Mouse (Mus musculus) left cerebral cortex, postnatal 10 days (tissue): ENCODE data around the gene Itpr3. TPM values are rescaled to one million over a fixed set of nuclear protein-coding genes. Genes with fewer than 3 reads are reported as not detected.

Source experiments
- DNase-seq, 2 experiments: peaks; one replicate each; pipeline ENCODE4 v3.0.0; 2021 to 2022; ENCODE audit warnings: low spot score in 2 of 2, mixed read lengths in 1 of 2; ENCODE audit errors: extremely low spot score in 1 of 2
- intact Hi-C: fragments of 180-260 bp; cut with DNase I; formaldehyde crosslinking; loops from one replicate; pipeline ENCODE4 v1.15.1; 2025
- microRNA-seq: library from miRNA; unstranded; fragments of <30 nt; microRNA quantifications from one replicate; pipeline ENCODE4 v1.2.0, GENCODE M21; 2022
- total RNA-seq, 2 experiments: library from RNA; stranded (reverse); gene quantifications; 2 replicates each; pipeline ENCODE4 v1.2.3; 2021

Gene Itpr3
- total RNA-seq, 2 experiments from 2014 or later, result 2.1 to 2.9 TPM

GRCm38 (mm10) chr17:27154256-27154655 lies 97.2 kb downstream of the Itpr3 start:
- intact Hi-C loops, result no loop called here
- no peak for DNase-seq

- intact Hi-C loops, result no loop called here
Measured at GRCm38 (mm10) chr17:27154881-27155280, 97.8 kb downstream of the Itpr3 start.

GRCm38 (mm10) chr17:27155752-27156151 lies 98.6 kb downstream of the Itpr3 start:
- intact Hi-C loops, result no loop called here

More at GRCm38 (mm10) chr17:27154881-27155280, 97.8 kb downstream of the Itpr3 start:
- DNase-seq, result no peak

GRCm38 (mm10) chr17:27158439-27158838 lies 101.3 kb downstream of the Itpr3 start:
- DNase-seq, result no peak
- intact Hi-C loops, result no loop called here

More at GRCm38 (mm10) chr17:27155752-27156151, 98.6 kb downstream of the Itpr3 start:
- no peak for DNase-seq

DNA sequence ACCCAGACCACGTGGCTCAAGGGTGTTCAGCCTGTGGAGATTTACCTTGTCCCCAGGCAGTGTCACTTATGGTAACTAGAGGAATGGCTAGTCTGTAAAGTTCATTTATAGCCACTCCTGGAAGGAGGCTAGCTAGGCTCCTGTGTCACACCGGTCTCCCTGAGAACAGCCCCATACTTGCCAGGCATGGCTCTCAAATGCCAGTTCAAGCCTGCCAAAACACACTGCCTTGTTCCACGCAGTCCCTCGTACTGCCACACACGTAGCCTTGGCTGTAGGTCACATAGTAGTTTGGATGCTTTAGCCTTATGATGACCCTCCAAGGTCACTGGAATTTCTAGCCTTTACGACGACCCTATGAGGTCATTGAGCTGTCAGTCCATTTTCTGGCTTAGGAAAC lies 102.1 kb downstream of the Itpr3 start:
- DNase-seq, result no peak

DNA sequence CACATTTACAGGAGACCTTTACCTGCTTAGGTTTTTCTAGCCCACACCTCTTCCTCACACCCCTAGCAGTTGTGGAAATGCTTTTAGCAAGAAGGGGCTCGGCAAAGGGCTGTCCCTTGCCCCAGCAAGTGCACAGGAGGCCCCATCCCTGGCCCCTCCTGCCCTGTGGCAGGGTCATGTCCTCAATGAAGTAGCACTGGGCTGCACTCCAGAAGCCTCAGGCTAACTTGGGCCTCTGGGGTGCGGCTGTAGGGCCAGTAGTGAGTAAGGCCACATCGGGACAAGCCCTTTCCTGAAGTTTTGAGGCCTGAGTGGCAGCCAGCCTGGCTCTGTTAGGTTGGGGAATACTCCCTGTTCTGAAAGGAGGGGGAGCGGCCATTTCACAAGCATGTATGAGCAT lies 103.8 kb downstream of the Itpr3 start:
- DNase-seq, result no peak
- intact Hi-C loops, result no loop called here

More for the DNA sequence above, 102.1 kb downstream of the Itpr3 start:
- intact Hi-C loops, result no loop called here

DNA sequence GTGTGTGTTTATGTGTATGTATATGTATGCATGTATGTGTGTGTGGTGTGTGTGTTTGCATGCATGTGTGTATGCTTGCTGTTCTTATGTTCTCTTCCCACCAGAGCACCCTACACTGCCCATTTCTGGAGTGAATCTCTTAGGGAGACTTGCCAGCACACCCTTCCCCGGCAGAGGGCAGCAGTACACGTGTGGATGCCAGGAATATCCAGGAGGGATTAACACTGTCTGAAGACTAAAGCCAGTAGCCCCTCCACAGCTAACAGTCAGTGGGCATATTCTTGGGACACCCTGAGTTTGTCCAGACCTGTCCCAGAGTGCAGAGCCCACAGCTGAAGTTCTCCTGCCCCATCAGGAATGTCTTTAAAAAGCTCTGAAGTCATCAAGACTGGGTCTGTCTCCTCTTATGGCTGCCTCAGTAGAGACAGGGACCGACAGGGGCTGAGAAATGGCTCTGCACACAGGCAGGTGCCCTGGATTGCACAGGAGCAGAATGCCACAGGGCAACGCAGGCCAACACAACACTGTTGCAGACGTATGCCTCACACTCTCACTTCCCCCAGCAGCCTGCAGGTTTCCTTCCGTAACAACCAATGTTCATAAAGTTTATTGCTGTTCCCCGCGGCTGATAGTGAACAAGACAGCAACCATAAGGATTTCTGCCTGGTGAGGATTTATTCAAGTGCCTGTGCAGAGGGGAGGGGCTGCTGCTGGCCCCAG lies 108.1 kb downstream of the Itpr3 start:
- DNase-seq, result peak; percentile 40 to 67
- intact Hi-C loops, result no loop called here

GRCm38 (mm10) chr17:27166901-27167300 lies 109.8 kb downstream of the Itpr3 start:
- intact Hi-C loops, result no loop called here
- no peak for DNase-seq

DNA sequence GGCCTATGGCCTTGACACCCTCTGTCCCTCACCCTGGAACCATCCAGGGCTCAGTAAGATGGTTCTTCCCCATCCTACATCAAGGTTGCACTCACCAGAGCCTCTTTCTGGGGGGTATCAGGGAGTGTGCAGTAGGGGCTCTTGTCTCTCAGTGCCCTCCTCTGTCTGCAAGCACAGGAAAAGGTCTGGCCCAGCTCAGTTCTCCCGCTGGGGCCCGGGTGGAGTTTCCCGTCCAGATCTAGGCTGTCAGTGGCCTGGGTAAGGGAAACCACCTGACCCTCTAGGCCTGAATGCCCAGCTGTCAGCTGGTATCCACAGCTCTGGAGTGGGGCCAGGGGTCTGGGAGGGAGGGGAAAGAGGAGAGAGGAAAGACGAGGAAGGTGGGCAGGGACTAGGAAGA lies 110.4 kb downstream of the Itpr3 start, which contains the start of gene Ip6k3:
Gene Ip6k3 (minus strand): TSS at position 251 of the 400 bp plus-strand sequence.
- intact Hi-C loops, result no loop called here
- DNase-seq, result peak in 1 of 2 experiments; percentile 57

- DNase-seq, result no peak
- intact Hi-C loops, result no loop called here
Measured at GRCm38 (mm10) chr17:27168569-27168968, 111.5 kb downstream of the Itpr3 start.

- intact Hi-C loops, result no loop called here
- DNase-seq, result no peak
Measured at GRCm38 (mm10) chr17:27169952-27170695, 113.0 kb downstream of the Itpr3 start.

DNA sequence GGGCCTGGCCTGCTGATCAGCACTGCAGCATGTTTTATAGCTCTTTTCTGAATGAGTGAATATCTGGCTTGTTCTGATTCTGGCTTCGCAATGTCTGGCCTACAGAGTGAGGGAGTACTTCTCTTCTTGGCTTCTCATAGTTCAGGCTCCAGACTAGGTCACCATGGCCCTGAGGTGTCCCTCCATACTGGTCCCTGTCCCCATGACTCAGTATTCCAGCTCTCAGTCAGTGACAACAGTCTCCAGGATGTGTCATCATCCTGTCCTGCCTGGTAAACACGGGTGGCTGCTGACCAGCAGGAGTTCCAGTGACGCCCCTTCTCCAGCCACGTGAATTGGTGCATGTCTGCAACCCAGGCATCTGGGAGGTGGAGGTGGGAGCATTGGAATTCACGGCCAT lies 114.0 kb downstream of the Itpr3 start:
- intact Hi-C loops, result no loop called here
- no peak for DNase-seq

Small RNA genes lying within 50 kb of the gene (microRNA-seq; reads per million reads assigned to microRNA genes)
- not detected for gene Mir7677

Other genes with a start within 250 kb of the Itpr3 start
- not detected for gene Nkx2-5, start 212.3 kb upstream of the Itpr3 start, total RNA-seq
- 1 to 10 TPM; 3.1 to 3.2 TPM for gene Kifc5b, start 140.2 kb upstream of the Itpr3 start, total RNA-seq
- gene Phf1, start 124.3 kb upstream of the Itpr3 start, total RNA-seq, result 10 to 100 TPM; 19.3 to 21.8 TPM
- 100 to 1,000 TPM; 105 to 107 TPM for gene Cuta, start 117.7 kb upstream of the Itpr3 start, total RNA-seq
- 100 to 1,000 TPM; 536 to 546 TPM for gene Syngap1, start 116.1 kb upstream of the Itpr3 start, total RNA-seq
- gene Zbtb9, start 84.1 kb upstream of the Itpr3 start, total RNA-seq, result 10 to 100 TPM; 14.6 to 16.0 TPM
- 10 to 100 TPM; 29.7 to 32.1 TPM for gene Bak1, start 28.3 kb upstream of the Itpr3 start, total RNA-seq
- 100 to 1,000 TPM; 177 to 182 TPM for gene Uqcc2, start 76.6 kb downstream of the Itpr3 start, total RNA-seq
- under 1 TPM; 0.20 to 0.43 TPM for gene Ip6k3, start 110.5 kb downstream of the Itpr3 start, total RNA-seq
- gene Lemd2, start 147.2 kb downstream of the Itpr3 start, total RNA-seq, result 10 to 100 TPM; 47.1 to 50.0 TPM